Mouse (Mus musculus) limb, embryonic 15.5 days (tissue): ENCODE results near the gene Ttll9. TPM values are rescaled to one million over a fixed set of nuclear protein-coding genes. Genes with fewer than 3 reads are reported as not detected.

Experiments
- ATAC-seq: fragments of 200-750 bp; cut with Nextera tagmentation; 2 replicates; pipeline ENCODE4 v1.8.0; 2017; ENCODE audit warnings: low read depth, moderate TSS enrichment; ENCODE audit not compliant: insufficient number of reproducible peaks, low FRiP score, low TSS enrichment
- H3K27ac ChIP-seq: fragments of 300-500 bp; sonication (generic); 2 replicates; pipeline ENCODE4 v1.5.1; 2015; ENCODE audit warnings: moderate library complexity, mild to moderate bottlenecking, inconsistent platforms
- H3K27me3 ChIP-seq: fragments of 300-500 bp; sonication (generic); 2 replicates; pipeline ENCODE4 v1.6.1; 2015; ENCODE audit warnings: inconsistent platforms
- H3K36me3 ChIP-seq: fragments of 300-500 bp; sonication (generic); 2 replicates; pipeline ENCODE4 v1.6.1; 2015; ENCODE audit warnings: inconsistent platforms
- H3K4me1 ChIP-seq: fragments of 300-500 bp; sonication (generic); 2 replicates; pipeline ENCODE4 v1.6.1; 2015; ENCODE audit warnings: inconsistent platforms
- H3K4me2 ChIP-seq: fragments of 300-500 bp; sonication (generic); 2 replicates; pipeline ENCODE4 v1.6.1; 2015; ENCODE audit warnings: mild to moderate bottlenecking, inconsistent platforms
- H3K4me3 ChIP-seq: fragments of 300-500 bp; sonication (generic); 2 replicates; pipeline ENCODE4 v1.5.1; 2015; ENCODE audit warnings: mild to moderate bottlenecking, inconsistent platforms
- H3K9ac ChIP-seq: fragments of 300-500 bp; sonication (generic); 2 replicates; pipeline ENCODE4 v1.6.1; 2015; ENCODE audit warnings: inconsistent platforms
- H3K9me3 ChIP-seq: fragments of 300-500 bp; sonication (generic); 2 replicates; pipeline ENCODE4 v1.6.1; 2016; ENCODE audit warnings: inconsistent platforms
- WGBS: fragments of 180-500 bp; shearing (Covaris S2); methylation state at CpG from one replicate; pipeline ENCODE4 v1.1.7; 2015; 5-methylcytosine and 5-hydroxymethylcytosine counted together
- polyA plus RNA-seq: library from polyadenylated mRNA; unstranded; fragments of >200 nt; fragmentation: Nextera tagmentation; extraction: Ambion mirVana; gene quantifications from 2 replicates; pipeline ENCODE4 v1.2.1, GENCODE M21; 2015

Gene Ttll9
- polyA plus RNA-seq, 1 experiment from 2014 or later, result 0.52 TPM

GRCm38 (mm10) chr2:153019355-153019754, 57.1 kb downstream of the Ttll9 start:
- H3K27me3 ChIP-seq, result peaks cover 18% of the 10 kb centered on the region
- 85% methylated on average over 3 of the region's 3 CpGs for WGBS

GRCm38 (mm10) chr2:153021163-153021562, 58.9 kb downstream of the Ttll9 start:
- Histone ChIP-seq H3K27me3 (peaks cover 21% of the 10 kb centered on the region), H3K4me3 (no peak overlapping the region), H3K4me2 (no peak overlapping the region), H3K27ac (no peak overlapping the region), H3K4me1 (no peaks in the 10 kb centered on the region), H3K36me3 (no peaks in the 10 kb centered on the region), H3K9ac (no peak overlapping the region), H3K9me3 (no peaks in the 10 kb centered on the region)
- 82% methylated on average over 3 of the region's 3 CpGs for WGBS
- ATAC-seq, result no peak

More at GRCm38 (mm10) chr2:153019355-153019754, 57.1 kb downstream of the Ttll9 start:
- H3K9me3 ChIP-seq, result no peaks in the 10 kb centered on the region
- no peak overlapping the region for H3K27ac ChIP-seq
- H3K4me1 ChIP-seq, result peaks cover 7% of the 10 kb centered on the region
- H3K4me2 ChIP-seq, result no peak overlapping the region
- H3K36me3 ChIP-seq, result no peaks in the 10 kb centered on the region
- no peak overlapping the region for H3K9ac ChIP-seq
- H3K4me3 ChIP-seq, result no peak overlapping the region
- ATAC-seq, result no peak

- WGBS, result 45% methylated on average over 4 of the region's 4 CpGs
- H3K9me3 ChIP-seq, result no peaks in the 10 kb centered on the region
- no peak for ATAC-seq
- H3K4me2 ChIP-seq, result no peak overlapping the region
- no peaks in the 10 kb centered on the region for H3K4me1 ChIP-seq
- no peak overlapping the region for H3K4me3 ChIP-seq
- no peaks in the 10 kb centered on the region for H3K36me3 ChIP-seq
- H3K9ac ChIP-seq, result no peak overlapping the region
- H3K27me3 ChIP-seq, result peaks cover 11% of the 10 kb centered on the region
- H3K27ac ChIP-seq, result no peak overlapping the region
These were observed 60.6 kb downstream of the Ttll9 start for GRCm38 (mm10) chr2:153022855-153023254.

DNA sequence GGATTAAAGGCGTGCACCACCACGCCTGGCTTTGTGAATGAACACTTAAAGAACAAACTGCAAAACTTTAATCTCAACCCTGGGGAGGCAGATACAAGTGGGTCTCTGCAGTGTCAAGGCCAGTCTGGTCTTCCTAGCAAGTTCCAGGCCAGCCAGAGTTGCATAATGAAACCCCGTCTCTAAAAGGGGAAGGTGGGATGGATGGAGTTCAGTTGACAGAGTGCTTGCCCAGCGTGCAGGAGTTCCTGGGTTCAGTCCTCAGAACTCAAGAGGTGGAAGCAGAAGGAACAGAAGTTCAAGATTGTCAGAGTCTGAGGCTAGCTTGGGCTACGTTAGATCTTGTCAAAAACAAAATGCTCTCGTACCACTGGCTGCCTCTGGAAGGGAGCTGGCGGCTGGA, 63.8 kb downstream of the Ttll9 start:
- H3K4me2 ChIP-seq, result no peak overlapping the region

DNA sequence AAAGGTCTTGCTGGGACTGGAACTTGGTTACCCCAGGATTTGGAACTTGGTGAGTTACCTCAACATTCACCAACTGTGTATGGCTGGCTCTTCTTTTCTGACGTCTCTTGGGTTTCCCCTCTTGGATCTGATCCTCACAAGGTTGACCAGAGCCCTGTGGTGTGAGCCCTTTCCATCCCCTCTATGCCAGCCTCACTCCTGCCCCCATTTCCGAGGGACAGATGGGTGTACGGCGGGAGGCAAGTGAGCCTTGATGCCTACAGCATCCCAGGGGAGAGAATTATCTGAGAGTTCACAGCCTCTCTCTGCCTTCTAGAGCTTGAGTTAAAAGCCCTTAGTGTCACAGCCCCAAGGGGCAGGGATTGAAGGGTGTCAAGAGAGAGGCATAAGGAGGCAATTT, 65.2 kb downstream of the Ttll9 start:
- no peak for ATAC-seq
- no peaks in the 10 kb centered on the region for H3K9me3 ChIP-seq
- peaks cover 10% of the 10 kb centered on the region for H3K4me1 ChIP-seq
- no peaks in the 10 kb centered on the region for H3K36me3 ChIP-seq
- H3K27ac ChIP-seq, result no peak overlapping the region
- H3K4me2 ChIP-seq, result no peak overlapping the region
- H3K9ac ChIP-seq, result no peak overlapping the region
- no peak overlapping the region for H3K4me3 ChIP-seq
- 38% methylated on average over 4 of the region's 4 CpGs for WGBS
- peaks cover 48% of the 10 kb centered on the region for H3K27me3 ChIP-seq

More for the DNA sequence above, 63.8 kb downstream of the Ttll9 start:
- no peaks in the 10 kb centered on the region for H3K9me3 ChIP-seq
- no peak overlapping the region for H3K27ac ChIP-seq
- no peak for ATAC-seq
- no peaks in the 10 kb centered on the region for H3K36me3 ChIP-seq
- H3K4me1 ChIP-seq, result no peaks in the 10 kb centered on the region
- no peak overlapping the region for H3K9ac ChIP-seq
- 77% methylated on average over 7 of the region's 7 CpGs for WGBS
- peaks cover 34% of the 10 kb centered on the region for H3K27me3 ChIP-seq
- H3K4me3 ChIP-seq, result no peak overlapping the region

DNA sequence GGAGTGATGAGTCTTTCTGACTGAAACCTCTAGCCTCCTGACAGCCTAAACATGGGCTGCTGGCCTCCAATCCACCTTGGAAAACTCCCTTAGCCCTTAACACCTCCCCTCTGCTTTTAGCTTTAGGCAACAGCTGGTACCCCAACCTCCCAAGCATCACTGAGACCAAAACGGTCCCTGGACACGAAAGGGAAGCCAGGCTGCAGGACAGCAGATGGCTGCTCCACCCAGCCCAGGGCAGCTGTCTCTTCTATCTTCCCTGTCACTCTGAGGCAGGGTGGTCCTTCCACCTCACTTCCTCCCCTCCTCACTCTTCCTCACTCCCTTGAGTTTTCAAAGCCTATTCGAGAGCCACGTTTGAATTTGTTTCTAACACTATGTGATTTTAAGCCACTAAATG, 68.1 kb downstream of the Ttll9 start:
- Histone ChIP-seq H3K9ac (no peak overlapping the region), H3K27me3 (peaks cover 63% of the 10 kb centered on the region), H3K4me2 (no peak overlapping the region)

GRCm38 (mm10) chr2:153031126-153032082, 69.1 kb downstream of the Ttll9 start, which contains the start of gene Xkr7:
Gene Xkr7, plus strand, starts transcription at chr2:153031852.
- 2% methylated on average over 48 of the region's 54 CpGs for WGBS
- Histone ChIP-seq H3K4me1 (peaks cover 10% of the 10 kb centered on the region), H3K4me3 (peak within 1 kb of the TSS; percentile 40), H3K27me3 (peaks cover 66% of the 10 kb centered on the region), H3K4me2 (peak within 1 kb of the TSS; percentile 76), H3K9ac (no peak within 1 kb of the TSS), H3K9me3 (no peaks in the 10 kb centered on the region), H3K36me3 (no peaks in the 10 kb centered on the region), H3K27ac (no peak within 1 kb of the TSS)
- ATAC-seq, result 0 out of 2 replicates have a peak, but pooled peaks have one; percentile 19

More for the DNA sequence above, 68.1 kb downstream of the Ttll9 start:
- ATAC-seq, result no peak
- no peak overlapping the region for H3K27ac ChIP-seq
- no peak overlapping the region for H3K4me3 ChIP-seq
- no peaks in the 10 kb centered on the region for H3K36me3 ChIP-seq
- 21% methylated on average over 4 of the region's 4 CpGs for WGBS
- H3K9me3 ChIP-seq, result no peaks in the 10 kb centered on the region
- peaks cover 10% of the 10 kb centered on the region for H3K4me1 ChIP-seq

DNA sequence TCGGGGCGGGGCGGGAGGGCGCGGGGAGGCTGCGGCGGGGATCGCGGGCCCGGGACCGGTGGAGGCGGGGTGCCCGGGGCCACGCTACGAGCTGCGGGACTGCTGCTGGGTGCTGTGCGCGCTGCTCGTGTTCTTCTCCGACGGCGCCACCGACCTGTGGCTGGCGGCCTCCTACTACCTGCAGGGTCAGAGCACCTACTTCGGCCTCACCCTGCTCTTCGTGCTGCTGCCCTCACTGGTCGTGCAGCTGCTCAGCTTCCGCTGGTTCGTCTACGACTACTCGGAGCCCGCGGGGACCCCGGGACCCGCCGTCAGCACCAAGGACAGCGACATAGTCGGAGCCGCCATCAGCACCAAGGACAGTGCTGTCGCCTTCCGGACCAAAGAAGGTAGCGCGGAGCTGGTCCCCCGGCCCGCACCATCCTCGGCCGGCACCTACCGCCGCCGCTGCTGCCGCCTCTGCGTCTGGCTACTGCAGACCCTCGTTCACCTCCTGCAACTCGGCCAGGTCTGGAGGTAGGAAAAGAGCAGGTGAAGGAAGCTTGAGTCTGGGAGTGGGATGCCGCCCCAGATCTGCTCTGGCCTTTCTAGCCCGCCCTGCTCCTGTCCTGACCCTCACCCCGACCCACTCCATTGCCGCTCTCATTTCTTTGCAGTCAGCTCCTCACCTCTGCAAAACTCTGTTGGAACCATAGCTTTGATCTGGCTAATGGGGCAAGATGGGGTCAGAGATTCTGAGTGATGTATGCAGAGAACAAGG, 70.0 kb downstream of the Ttll9 start:
- H3K27me3 ChIP-seq, result peaks cover 66% of the 10 kb centered on the region
- 2% methylated on average over 56 of the region's 58 CpGs for WGBS
- ATAC-seq, result peak; percentile 48; the same call in 1 of the 2 replicates
- peak overlapping the region; percentile 40 for H3K4me3 ChIP-seq
- no peak overlapping the region for H3K9ac ChIP-seq
- H3K4me2 ChIP-seq, result peak overlapping the region; percentile 76
- no peaks in the 10 kb centered on the region for H3K9me3 ChIP-seq
- H3K36me3 ChIP-seq, result no peaks in the 10 kb centered on the region
- H3K27ac ChIP-seq, result no peak overlapping the region
- H3K4me1 ChIP-seq, result peaks cover 10% of the 10 kb centered on the region

DNA sequence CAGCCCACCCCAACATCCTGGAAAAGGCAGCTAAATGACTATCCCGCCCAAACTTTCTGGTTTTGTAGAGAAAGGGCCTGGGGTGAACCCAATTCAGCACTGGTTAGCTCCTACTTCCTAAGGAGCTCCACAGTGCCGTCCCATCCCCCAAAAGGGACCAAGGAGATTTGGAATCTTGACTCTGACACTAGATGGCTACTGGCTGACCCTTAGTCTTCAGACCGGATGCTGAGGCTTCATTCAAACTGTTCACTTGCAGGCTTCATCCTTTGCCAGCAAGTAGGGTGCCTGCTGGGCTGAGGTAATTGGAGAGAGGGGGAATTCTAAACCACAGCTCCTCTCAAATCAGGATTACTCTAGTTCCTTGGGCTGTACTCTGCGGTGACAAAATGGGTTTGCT, 70.7 kb downstream of the Ttll9 start:
- ATAC-seq, result no peak
- WGBS, result 21% methylated on average over 4 of the region's 4 CpGs
- H3K9me3 ChIP-seq, result no peaks in the 10 kb centered on the region
- H3K27me3 ChIP-seq, result peaks cover 71% of the 10 kb centered on the region
- no peak overlapping the region for H3K27ac ChIP-seq
- peaks cover 10% of the 10 kb centered on the region for H3K4me1 ChIP-seq
- no peaks in the 10 kb centered on the region for H3K36me3 ChIP-seq
- H3K4me2 ChIP-seq, result no peak overlapping the region
- H3K9ac ChIP-seq, result no peak overlapping the region
- no peak overlapping the region for H3K4me3 ChIP-seq

GRCm38 (mm10) chr2:153033545-153034230, 71.4 kb downstream of the Ttll9 start:
- ATAC-seq, result no peak
- no peaks in the 10 kb centered on the region for H3K9me3 ChIP-seq
- no peaks in the 10 kb centered on the region for H3K36me3 ChIP-seq
- no peak overlapping the region for H3K27ac ChIP-seq
- H3K4me1 ChIP-seq, result peaks cover 10% of the 10 kb centered on the region
- no peak overlapping the region for H3K4me2 ChIP-seq
- no peak overlapping the region for H3K9ac ChIP-seq
- H3K27me3 ChIP-seq, result peaks cover 75% of the 10 kb centered on the region
- WGBS, result 69% methylated on average over 5 of the region's 5 CpGs
- no peak overlapping the region for H3K4me3 ChIP-seq

DNA sequence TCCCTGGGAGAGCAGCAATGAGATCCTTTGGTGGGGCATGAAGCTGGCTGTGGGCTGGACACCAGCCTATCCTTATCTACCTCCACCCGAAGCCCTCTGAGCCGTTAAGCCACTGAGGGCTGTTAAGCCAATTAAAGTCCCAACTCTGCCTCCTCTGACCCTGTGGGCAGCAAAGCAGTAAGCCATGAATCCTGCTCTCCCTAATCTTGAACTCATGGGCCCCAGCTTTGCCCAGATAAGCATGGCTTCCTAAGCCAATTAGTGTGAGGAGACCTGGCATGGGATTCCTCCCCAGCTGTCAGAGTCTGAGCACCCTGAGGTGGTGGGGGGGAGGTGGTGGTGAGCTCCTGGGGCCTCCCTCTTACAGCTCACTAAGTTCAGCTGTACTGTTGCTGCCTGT, 74.4 kb downstream of the Ttll9 start:
- Histone ChIP-seq H3K27me3 (peaks cover 50% of the 10 kb centered on the region), H3K36me3 (no peaks in the 10 kb centered on the region), H3K4me1 (peaks cover 8% of the 10 kb centered on the region), H3K4me3 (no peak overlapping the region), H3K9ac (no peak overlapping the region), H3K9me3 (no peaks in the 10 kb centered on the region), H3K4me2 (no peak overlapping the region), H3K27ac (no peak overlapping the region)
- 17% methylated on average over 2 of the region's 2 CpGs for WGBS
- no peak for ATAC-seq
